Mouse (Mus musculus) T-helper 1 cell (primary cell): ENCODE results near the gene Slc10a1.
"Not testable (repeated sequence)": the region's sequence is repeated elsewhere in the genome, so short reads cannot be mapped to it uniquely, and the experiment has no call there.

Source experiments
- in situ Hi-C: fragments of 300-600 bp; cut with MboI, MseI; formaldehyde crosslinking; loops from one replicate; pipeline ENCODE4 v1.15.1; 2025; ENCODE audit warnings: high pct_unique_total_duplicates

The Slc10a1 gene

DNA sequence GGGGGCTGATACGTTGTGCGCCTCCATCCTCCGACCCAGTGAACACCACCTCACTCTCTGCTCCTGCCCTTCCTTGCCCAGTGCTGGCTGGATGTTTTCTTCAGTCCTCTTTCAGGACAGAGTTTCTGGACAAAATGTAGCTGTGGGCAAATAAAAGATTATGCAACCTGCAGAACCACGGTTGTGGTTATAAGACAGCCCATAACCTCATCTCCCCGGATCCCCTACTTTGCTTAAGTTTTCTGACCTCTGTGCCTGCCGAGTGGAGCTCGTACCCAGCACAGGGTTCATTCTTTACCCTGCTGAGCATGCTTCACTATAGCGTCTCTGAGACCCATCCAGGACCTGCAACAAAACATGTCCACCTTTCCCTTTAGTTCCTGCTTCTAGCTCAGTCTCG lies 587 bp downstream of the Slc10a1 start:
- in situ Hi-C loops, result loop anchor here (25.0 kb wide), 2 partner anchors 519 to 619 kb away; partner anchors contain the start of genes Cox16 and Med6

DNA sequence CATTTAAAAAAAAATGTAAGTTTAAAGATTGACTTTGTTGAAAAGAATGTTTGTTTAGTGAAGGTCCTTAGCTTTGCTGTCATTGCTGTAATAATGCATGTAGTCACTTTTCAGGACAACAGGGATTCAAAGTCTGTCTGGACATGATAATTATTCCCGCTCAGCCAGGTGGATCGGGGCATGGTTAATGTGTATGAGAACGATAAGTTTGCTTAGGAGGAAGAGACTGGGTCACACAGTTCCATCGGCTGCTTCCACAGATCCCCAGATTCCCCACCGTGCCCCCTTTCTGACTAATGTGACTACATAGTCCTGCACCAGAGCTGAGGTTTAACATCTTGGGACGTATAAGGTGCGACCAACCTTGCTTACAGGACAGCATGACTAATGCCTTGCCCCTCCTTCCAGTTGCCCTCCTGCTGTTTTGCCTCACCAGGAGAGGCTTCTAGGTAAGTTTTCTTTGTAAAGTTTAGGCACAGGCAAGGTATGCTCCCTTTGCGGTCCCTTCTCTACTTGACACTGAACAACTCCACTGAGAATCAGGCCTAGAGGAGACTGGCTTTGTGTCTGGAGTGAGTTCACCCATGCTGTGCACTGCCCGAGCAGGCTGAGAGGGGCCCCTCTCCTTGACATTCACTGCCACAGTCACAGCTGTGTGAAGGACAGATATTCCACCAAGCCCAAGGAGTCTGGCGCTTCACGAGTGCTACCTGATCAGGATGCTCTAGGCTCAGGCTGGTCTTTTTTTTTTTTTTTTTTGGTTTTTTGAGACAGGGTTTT lies 2.3 kb downstream of the Slc10a1 start:
- in situ Hi-C loops, result loop anchor here (25.0 kb wide), 2 partner anchors 521 to 621 kb away; partner anchors contain the start of genes Cox16 and Med6

DNA sequence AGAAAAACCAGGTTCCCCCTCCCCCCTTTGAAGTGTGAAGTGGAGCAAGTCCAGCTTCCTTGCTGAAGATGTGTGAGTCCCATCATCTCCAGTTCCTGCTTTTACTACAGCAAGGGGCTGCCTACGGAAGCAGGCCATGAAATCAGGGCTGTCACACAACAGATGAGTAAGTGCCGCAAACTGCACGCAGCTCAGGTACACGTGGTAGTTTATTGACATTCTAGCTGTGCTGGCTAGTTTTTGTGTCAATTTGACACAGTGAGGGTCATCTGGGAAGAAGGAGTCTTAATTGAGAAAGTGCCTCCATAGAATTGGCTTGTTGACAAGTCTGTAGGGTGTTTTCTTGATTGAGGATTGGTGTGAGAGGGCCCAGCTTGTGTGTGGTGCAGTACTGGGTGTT lies 5.9 kb downstream of the Slc10a1 start:
- in situ Hi-C loops, result loop anchor here (25.0 kb wide), 2 partner anchors 525 to 625 kb away; partner anchors contain the start of genes Cox16 and Med6

DNA sequence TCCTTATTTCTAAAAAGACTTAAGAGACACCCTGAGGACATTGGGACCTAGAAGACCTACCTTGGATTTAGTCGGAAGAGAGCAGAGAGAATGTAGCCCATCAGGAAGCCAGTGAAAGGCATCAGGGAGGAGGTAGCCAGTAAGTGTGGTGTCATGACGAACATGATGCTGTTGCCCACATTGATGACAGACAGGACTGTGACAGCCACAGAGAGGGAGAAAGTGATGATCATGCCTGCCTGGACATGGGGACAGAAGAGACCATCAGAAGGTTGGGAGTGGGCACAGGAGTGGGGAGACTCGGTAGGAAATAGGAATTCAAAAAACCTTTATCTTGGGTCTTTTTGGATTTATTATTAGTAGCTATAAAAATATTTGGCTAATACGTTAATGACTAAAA lies 10.5 kb downstream of the Slc10a1 start:
- in situ Hi-C loops, result loop anchor here (25.0 kb wide), 2 partner anchors 529 to 629 kb away; partner anchors contain the start of genes Cox16 and Med6

DNA sequence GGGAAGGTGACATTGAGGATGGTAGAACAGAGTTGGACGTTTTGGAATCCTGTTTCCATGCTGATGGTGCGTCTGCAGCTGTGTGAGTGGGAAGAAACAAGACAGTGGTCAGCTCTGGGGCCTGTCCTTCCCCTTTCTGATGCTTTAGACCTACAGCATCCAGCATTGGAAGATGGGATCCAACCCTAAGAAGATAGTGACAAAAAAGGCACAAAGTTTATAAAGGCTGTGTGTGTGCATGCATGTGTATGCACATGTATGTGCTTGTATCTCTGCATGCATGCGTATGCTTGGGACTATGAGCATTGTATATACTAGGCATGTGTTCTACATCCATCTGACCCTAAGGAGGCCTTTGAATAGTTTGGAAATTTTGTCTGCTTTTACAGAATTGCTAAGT lies 12.5 kb downstream of the Slc10a1 start:
- in situ Hi-C loops, result loop anchor here (25.0 kb wide), 2 partner anchors 531 to 631 kb away; partner anchors contain the start of genes Cox16 and Med6

GRCm38 (mm10) chr12:80952526-80952925 lies 16.0 kb downstream of the Slc10a1 start:
- in situ Hi-C loops, result loop anchor here (25.0 kb wide), 2 partner anchors 535 to 635 kb away; partner anchors contain the start of genes Cox16 and Med6

- in situ Hi-C loops, result loop anchor here (25.0 kb wide), 2 partner anchors 536 to 636 kb away; partner anchors contain the start of genes Cox16 and Med6
Measured at GRCm38 (mm10) chr12:80951640-80952219, 16.8 kb downstream of the Slc10a1 start.

DNA sequence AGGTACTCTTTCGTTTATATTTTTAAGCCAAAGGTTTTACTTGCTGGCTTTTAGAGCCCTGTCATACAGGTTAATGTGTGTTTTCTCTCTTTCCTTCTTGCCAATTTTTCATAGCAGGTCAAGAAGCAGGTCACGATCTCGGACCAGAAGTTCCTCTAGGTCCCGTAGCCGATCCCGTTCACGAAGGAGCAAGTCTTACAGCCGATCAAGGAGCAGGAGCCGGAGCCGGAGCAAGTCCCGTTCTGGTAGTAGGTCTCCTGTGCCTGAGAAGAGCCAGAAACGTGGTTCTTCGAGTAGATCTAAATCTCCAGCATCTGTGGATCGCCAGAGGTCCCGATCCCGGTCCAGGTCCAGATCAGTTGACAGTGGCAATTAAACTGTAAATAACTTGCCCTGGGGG lies 18.9 kb downstream of the Slc10a1 start:
- in situ Hi-C loops, result loop anchor here (25.0 kb wide), 2 partner anchors 538 to 638 kb away; partner anchors contain the start of genes Cox16 and Med6

DNA sequence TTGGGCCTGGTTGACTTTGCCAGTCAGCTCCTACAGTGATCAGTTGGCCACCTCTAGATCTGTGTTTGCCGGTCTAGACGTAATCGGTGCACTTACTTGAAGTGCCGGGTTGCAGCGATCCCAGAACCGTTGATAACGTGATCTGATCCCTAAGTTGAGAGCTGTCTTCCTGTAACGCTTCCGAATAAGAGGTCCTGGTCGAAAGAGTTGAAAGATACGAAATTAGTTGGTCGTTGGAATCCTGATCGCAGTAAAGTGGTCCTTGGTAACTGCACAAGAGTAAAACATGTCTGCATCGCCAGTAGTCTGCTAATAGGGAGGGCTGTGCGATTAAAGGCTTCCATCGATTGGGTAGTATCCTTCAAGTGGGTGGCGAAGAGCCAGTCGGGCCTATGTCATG lies 20.3 kb downstream of the Slc10a1 start:
- in situ Hi-C loops, result no loop called here

GRCm38 (mm10) chr12:80945996-80946355 lies 22.5 kb downstream of the Slc10a1 start:
- in situ Hi-C loops, result no loop called here

DNA sequence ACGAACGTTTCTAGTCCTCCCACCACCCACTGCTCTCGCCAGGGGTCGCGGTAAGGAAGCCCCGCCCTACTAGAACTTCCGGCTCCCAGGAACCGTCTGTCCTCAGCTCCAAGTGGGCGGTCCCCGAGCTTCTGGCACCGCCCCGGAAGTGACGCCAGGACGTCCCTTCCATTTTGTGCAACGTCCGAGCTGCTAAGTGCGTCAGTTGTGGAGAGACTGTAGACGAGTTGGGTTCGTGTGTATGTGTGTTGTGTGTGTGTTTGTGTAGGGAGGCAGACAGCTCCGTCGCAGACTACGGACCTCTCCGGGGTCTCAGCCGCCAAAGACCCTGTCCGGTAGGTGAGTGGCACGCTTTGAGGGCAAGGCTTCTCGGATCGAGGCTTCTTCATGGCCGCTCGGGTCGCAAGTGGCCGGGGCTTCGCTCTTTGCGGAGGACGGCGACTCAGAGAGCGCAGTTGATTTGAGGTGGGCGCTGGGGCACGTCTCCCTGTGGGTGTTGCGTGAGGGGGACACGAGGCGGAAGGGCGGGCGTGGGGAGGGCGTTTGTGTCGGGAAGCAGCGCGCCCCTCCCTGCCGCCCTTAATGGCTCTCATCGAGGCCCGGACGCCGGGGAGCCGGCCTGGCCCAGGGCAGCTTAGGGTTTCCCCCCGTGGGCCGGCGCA lies 23.0 kb downstream of the Slc10a1 start, which contains the start of gene Srsf5:
Gene Srsf5 (plus strand): TSS at position 171 of the 662 bp plus-strand sequence.
- in situ Hi-C loops, result no loop called here

GRCm38 (mm10) chr12:80944963-80945333 lies 23.6 kb downstream of the Slc10a1 start:
- in situ Hi-C loops, result not testable (repeated sequence)

GRCm38 (mm10) chr12:80944204-80944603 lies 24.3 kb downstream of the Slc10a1 start:
- in situ Hi-C loops, result no loop called here

- in situ Hi-C loops, result no loop called here
Measured at GRCm38 (mm10) chr12:80943395-80943794, 25.1 kb downstream of the Slc10a1 start.

DNA sequence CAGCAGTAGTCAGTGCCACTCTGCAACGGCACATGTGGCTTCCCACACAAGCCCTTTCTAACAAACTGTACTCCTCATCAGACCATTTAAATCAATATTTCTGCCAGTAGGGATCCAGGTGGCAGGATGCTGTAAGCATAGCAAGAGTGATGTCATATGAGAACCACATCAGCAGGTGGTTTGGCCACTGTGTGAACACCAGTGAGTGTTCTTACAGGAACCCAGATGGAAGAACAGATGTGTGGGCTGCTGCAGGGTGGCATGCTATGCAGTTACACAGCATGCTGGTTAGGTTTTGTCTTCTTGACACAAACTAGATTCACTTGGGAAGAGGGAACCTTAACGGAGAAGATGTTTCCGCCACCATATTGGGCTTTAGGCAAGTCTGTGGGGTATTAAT lies 26.6 kb downstream of the Slc10a1 start:
- in situ Hi-C loops, result no loop called here

DNA sequence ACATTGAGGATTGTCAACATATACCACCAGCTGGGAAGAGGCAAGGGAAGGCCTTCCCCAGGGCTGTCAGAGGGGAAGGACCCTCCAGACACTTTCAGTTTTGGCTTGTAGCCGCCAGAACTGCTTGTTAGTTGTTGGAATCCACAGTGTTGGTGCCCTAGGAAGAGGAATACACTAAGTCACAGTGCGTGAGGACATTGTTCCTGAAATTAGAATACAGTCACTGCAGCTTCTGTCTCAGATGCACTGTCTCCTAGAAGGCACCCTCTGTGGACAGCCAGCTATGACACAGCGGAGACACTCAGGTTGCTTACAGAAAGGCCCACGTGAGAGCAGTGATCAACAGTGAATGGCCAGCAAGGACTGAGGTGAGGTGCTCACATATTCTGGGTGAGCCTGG lies 29.3 kb downstream of the Slc10a1 start:
- in situ Hi-C loops, result no loop called here

- in situ Hi-C loops, result no loop called here
Measured at GRCm38 (mm10) chr12:80938642-80939041, 29.9 kb downstream of the Slc10a1 start.

- in situ Hi-C loops, result no loop called here
Measured at GRCm38 (mm10) chr12:80937331-80938029, 31.0 kb downstream of the Slc10a1 start.

- in situ Hi-C loops, result no loop called here
Measured at GRCm38 (mm10) chr12:80936751-80937150, 31.8 kb downstream of the Slc10a1 start.

DNA sequence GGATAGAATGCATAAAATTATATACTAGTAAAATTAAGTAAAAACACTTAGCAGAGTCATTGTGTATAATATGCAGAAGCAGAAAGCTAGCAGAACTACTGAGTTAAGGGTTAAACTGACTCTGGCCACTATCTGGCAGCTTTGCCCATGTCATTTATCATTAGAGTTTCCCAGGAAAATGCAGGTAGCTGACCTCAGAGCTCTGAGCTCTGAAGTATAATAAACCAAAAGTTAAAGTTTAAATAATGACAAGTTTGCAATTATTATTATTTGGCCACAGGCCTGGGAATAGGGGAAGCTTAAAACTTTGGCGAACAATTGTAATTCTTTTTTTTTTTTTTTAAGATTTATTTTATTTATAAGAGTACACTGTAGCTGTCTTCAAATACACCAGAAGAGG lies 35.6 kb downstream of the Slc10a1 start:
- in situ Hi-C loops, result no loop called here

DNA sequence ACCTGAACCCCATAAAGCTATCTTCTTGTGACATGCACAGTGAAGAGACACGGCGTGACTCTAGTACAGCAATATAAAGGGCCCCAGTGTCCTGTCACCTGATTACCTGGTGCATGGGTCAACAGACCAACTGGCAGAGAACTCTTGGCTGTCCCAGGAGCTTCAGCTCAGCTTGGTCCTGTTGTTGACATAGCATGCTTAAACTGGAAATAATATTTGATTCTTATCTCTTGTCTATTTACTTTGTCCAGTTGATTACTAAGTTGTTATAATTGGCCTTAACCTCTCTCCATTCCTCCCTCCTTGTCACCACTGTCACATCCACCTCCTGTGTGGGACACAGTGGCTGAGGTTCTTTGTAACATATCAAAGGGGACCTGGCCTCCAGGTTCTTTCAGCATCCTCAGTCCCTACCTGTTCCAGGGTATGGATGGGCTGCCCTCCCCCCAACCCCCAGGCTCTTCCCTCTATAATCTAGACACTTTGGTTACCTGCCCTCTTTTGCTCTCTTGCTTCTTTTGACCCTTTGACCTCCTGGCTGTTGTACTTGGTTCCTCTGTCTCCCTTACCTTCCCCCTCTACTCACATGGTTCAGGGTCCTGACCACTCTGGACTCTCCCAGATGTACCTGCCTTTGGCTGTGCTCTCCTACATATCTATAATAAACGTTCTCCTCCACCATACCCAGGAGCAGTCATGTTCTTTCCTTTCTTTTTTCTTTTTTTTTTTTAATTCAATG lies 36.9 kb downstream of the Slc10a1 start:
- in situ Hi-C loops, result no loop called here
